Mouse (Mus musculus) thymus, adult 2 months (tissue): Measurements from ENCODE around the gene Immt. TPM values are rescaled to one million over a fixed set of nuclear protein-coding genes. Genes with fewer than 3 reads are reported as not detected.

Source experiments
- DNase-seq: peaks from one replicate; pipeline ENCODE4 v3.0.0; 2021
- H3K27ac ChIP-seq: fragments of 200-500 bp; 2 replicates; pipeline ENCODE4 v1.5.1; 2012; ENCODE audit warnings: low read length, control low read depth; ENCODE audit not compliant: control insufficient read depth, insufficient read depth
- H3K27me3 ChIP-seq: fragments of 200-500 bp; 2 replicates; pipeline ENCODE4 v1.6.1; 2012; ENCODE audit warnings: mild to moderate bottlenecking, low read length, moderate library complexity, mixed read lengths; ENCODE audit not compliant: control insufficient read depth, insufficient read depth
- H3K36me3 ChIP-seq: fragments of 200-500 bp; 2 replicates; pipeline ENCODE4 v1.6.1; 2012; ENCODE audit warnings: mild to moderate bottlenecking, low read length, moderate library complexity; ENCODE audit not compliant: control insufficient read depth, insufficient read depth
- H3K4me1 ChIP-seq: fragments of 200-500 bp; replicated peaks from 2 replicates; pipeline ENCODE4 v1.6.1; 2012; ENCODE audit warnings: low read length; ENCODE audit not compliant: control insufficient read depth, insufficient read depth
- H3K4me3 ChIP-seq: fragments of 200-500 bp; 2 replicates; pipeline ENCODE4 v1.5.1; 2012; ENCODE audit warnings: mild to moderate bottlenecking, low read length, control low read depth, moderate library complexity; ENCODE audit not compliant: control insufficient read depth, insufficient read depth
- CTCF ChIP-seq: fragments of 200-500 bp; IDR thresholded peaks from 2 replicates; pipeline ENCODE4 v1.5.1; 2012; ENCODE audit warnings: mild to moderate bottlenecking, control low read depth, low read length, moderate library complexity, borderline replicate concordance; ENCODE audit not compliant: control insufficient read depth, poor library complexity, insufficient read depth; ENCODE audit errors: extremely low read depth
- POLR2A ChIP-seq: fragments of 200-500 bp; IDR thresholded peaks from 2 replicates; pipeline ENCODE4 v1.6.1; 2012; ENCODE audit warnings: mild to moderate bottlenecking, low read length, control low read depth, moderate library complexity; ENCODE audit not compliant: control insufficient read depth, poor library complexity, insufficient read depth; ENCODE audit errors: extremely low read depth
- WGBS: fragments of 180-500 bp; shearing (Covaris S2); methylation state at CpG from one replicate; pipeline ENCODE4 v1.1.7; 2018; 5-methylcytosine and 5-hydroxymethylcytosine counted together
- polyA plus RNA-seq: library from polyadenylated mRNA; depleted of rRNA; stranded (reverse); fragments of >200 nt; gene quantifications from 2 replicates; pipeline ENCODE4 v1.2.3, GENCODE M21; 2012; rRNA removed

Gene Immt
- polyA plus RNA-seq: 47.7 and 52.3 TPM in 2 replicates

DNA sequence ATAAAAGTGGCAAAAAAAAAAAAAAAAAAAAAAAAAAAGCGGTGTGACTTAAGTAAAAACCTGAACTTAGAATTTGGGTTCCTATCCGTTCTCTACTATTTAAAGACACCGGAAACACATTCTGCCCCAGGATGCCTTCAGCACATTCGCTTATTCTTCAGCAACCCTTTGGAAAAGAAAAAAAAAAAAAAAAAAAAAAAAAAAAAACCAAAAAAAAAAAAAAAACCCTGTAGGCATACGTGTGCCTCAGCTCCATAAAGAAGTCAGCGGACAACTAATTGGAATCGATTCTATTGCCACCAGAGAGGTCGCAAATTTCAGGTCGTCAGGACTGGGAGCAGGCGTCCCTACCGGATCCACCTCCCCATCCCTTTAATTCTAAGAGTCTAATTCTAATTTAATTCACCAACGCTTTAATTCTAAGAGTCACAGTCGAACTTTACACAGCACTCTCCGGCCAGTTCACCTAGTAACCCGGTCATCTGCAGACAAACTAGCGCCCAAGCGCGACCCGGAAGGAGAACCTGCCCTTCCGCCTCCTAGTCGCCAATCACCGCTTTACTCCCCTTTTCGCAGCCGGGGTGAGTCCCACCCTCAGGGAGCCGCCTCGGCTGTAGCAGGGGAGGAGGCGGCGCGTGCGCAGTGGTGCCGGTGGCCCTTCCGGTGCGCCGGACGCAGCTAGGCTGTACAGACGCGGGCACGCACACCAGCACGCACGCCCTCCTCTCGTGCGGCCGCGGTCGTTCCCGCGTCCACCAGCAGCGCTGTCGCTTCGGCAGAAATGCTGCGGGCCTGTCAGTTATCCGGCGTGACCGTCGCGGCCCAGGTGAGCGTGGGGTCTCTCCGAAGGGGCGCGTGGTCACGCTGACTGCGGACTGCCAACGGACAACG is at the start of gene Immt:
Immt (plus strand) TSS at position 642 of the 891 bp plus-strand sequence.
- TF ChIP-seq POLR2A (0 out of 2 replicates have a peak, but pooled peaks have one; percentile 52), CTCF (peak; percentile 23; the same call in 1 of the 2 replicates)
- no peaks in the 10 kb centered on the region for H3K4me1 ChIP-seq
- no peaks in the 10 kb centered on the region for H3K27me3 ChIP-seq
- no peaks in the 10 kb centered on the region for H3K36me3 ChIP-seq
- DNase-seq: peak; percentile 94
- H3K27ac ChIP-seq: peak within 1 kb of the TSS; percentile 31
- peak within 1 kb of the TSS; percentile 59 for H3K4me3 ChIP-seq
- WGBS: under 1% methylated on average over 64 of the region's 64 CpGs

DNA sequence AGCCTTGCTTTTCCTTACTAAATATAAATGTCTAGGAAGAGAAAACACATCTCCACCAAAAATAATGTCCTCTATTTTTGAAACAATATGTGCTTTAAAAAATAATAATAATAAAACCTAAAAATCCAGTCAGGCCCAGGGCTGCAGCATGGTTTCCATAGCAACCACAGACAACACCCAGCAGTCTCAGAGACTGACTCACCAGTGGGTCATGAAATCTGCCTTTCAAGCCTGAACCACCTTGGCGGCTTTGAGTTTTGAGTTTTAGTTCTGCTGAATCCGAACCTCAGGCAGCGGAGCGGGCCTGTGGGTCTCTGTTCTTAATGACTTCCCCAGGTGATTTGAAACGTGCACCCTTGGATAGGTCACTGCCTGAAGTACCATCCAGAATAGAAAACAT is 48.0 kb upstream of the Immt start:
- DNase-seq: no peak
- no peak overlapping the region for H3K27ac ChIP-seq
- TF ChIP-seq POLR2A (no peak), CTCF (no peak)
- H3K27me3 ChIP-seq: no peaks in the 10 kb centered on the region
- H3K4me3 ChIP-seq: no peak overlapping the region
- no peaks in the 10 kb centered on the region for H3K36me3 ChIP-seq
- H3K4me1 ChIP-seq: peaks cover 22% of the 10 kb centered on the region
- whole genome bisulfite sequencing: 96% methylated on average over 5 of the region's 5 CpGs

GRCm38 (mm10) chr6:71788348-71788747 is 42.8 kb upstream of the Immt start:
- Histone ChIP-seq H3K4me1 (peaks cover 13% of the 10 kb centered on the region), H3K4me3 (no peak overlapping the region), H3K27ac (no peak overlapping the region), H3K27me3 (no peaks in the 10 kb centered on the region), H3K36me3 (no peaks in the 10 kb centered on the region)
- 34% methylated on average over 9 of the region's 9 CpGs for WGBS
- DNase-seq: no peak
- TF ChIP-seq POLR2A (no peak), CTCF (no peak)

GRCm38 (mm10) chr6:71791771-71792170 is 39.4 kb upstream of the Immt start:
- WGBS: 93% methylated on average over 6 of the region's 6 CpGs
- DNase-seq: no peak

DNA sequence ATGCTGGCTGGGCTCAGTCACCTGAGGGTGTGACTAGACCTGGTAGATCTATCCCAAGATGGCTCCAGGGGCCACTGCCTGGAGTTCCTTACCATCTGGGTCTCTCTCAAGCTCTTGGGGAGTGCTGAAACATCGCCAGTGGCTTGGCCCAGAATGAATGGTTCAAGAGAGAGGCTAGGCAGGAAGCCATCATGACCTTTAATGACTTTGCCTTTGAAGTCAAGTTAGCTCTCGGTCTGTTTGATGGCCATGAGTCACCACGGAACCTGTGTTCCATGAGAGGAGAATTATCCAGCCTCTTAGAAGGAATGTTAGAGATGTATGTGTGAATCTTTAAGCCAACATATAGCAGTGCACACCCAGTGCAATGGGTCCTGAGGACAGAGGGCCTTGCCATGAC is 31.7 kb upstream of the Immt start:
- no peak overlapping the region for H3K27ac ChIP-seq
- H3K36me3 ChIP-seq: no peaks in the 10 kb centered on the region

More at GRCm38 (mm10) chr6:71791771-71792170, 39.4 kb upstream of the Immt start:
- Histone ChIP-seq H3K27ac (no peak overlapping the region), H3K4me3 (no peak overlapping the region), H3K27me3 (no peaks in the 10 kb centered on the region), H3K4me1 (peaks cover 16% of the 10 kb centered on the region), H3K36me3 (no peaks in the 10 kb centered on the region)
- TF ChIP-seq CTCF (no peak), POLR2A (no peak)

GRCm38 (mm10) chr6:71801011-71801713 is 30.0 kb upstream of the Immt start:
- Histone ChIP-seq H3K4me1 (peaks cover 8% of the 10 kb centered on the region), H3K36me3 (no peaks in the 10 kb centered on the region), H3K27ac (no peak overlapping the region), H3K27me3 (no peaks in the 10 kb centered on the region), H3K4me3 (no peak overlapping the region)
- WGBS: 72% methylated on average over 7 of the region's 7 CpGs
- no peak for DNase-seq
- no peak for TF ChIP-seq POLR2A
- no peak for TF ChIP-seq CTCF

More for the DNA sequence above, 31.7 kb upstream of the Immt start:
- 90% methylated on average over 3 of the region's 3 CpGs for WGBS
- Histone ChIP-seq H3K27me3 (no peaks in the 10 kb centered on the region), H3K4me3 (no peak overlapping the region), H3K4me1 (peaks cover 8% of the 10 kb centered on the region)
- no peak for TF ChIP-seq POLR2A
- no peak for TF ChIP-seq CTCF
- DNase-seq: no peak
